Mouse (Mus musculus): Measurements from ENCODE around the gene Galnt18. TPM values are rescaled to one million over a fixed set of nuclear protein-coding genes. Genes with fewer than 3 reads are reported as not detected.

The Galnt18 gene
- total RNA-seq, 2 experiments from 2014 or later = 47.0 to 52.4 TPM

DNA sequence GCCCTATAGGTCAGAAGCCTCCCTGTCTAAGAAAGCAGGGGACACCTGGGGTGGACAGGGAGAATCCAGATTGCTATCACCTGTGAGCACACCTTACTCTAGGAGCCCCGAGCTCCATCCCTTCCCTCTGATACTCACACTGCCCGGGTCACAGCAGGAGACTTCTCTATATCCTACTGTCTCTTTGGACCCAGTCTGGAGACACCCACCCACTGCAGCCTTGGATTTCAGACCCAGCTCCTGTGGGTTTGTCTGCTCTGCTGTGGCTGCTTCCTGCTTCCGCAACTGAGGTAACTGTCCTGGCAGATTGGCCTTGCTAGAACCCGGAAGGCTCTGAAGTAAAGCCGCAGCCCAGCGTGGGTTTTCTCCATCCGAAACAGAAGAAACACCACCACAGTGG, 1.6 kb downstream of the Galnt18 start:
- intact Hi-C loops (cut with DNase I) = loop anchor here (10.0 kb wide), 3 partner anchors 193 to 593 kb away; no protein-coding TSS in a partner anchor
- DNase-seq (ENCODE audit: extremely low spot score in 1 of 2, low spot score in 2 of 2) = peak in 1 of 2 experiments; percentile 26

- no peak for DNase-seq (ENCODE audit: extremely low spot score in 1 of 2, low spot score in 2 of 2)
- intact Hi-C loops (cut with DNase I) = loop anchor here (10.0 kb wide), 3 partner anchors 192 to 592 kb away; no protein-coding TSS in a partner anchor
Observed at GRCm38 (mm10) chr7:111777186-111777585, 2.6 kb downstream of the Galnt18 start.

DNA sequence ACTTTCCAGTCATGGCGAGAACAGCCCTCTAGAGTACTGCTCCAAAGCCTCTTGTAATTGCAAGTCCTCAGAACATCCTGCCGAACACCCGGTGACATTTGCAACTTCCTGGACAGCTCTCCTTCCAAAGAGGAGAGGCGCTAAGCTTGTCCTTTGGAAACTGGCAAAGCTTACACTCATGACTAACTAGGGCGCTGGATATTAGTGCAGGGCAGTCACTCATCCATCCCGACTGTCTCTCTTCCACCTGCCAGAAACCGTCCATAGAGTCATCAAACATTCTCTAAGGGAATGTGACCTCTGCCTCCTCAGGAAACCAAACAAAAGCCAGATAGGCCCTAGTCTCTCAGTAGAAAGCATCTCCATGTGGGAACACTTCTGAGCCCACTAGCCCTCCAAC, 3.6 kb downstream of the Galnt18 start:
- DNase-seq (ENCODE audit: extremely low spot score in 1 of 2, low spot score in 2 of 2) = no peak
- intact Hi-C loops (cut with DNase I) = loop anchor here (10.0 kb wide), 3 partner anchors 191 to 591 kb away; no protein-coding TSS in a partner anchor

DNA sequence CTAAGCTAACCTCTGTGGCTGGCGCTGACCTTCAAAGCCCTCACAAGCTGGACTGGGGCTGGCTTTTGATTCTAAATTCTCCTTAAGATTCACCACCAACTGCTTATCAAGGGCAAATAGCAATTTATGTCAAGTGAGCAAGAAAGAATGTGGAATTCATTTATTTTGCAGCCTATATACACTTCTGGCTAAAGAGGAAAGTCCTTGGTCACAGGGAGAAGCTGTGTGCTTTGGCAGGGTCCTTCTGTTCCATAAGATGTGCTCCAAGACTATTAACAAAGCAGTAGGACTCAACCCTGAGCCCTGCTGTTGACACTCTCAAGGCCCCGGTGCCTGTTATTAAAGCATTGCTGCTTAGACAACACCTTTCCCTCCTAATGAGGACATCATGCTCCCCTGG, 7.4 kb downstream of the Galnt18 start:
- intact Hi-C loops (cut with DNase I) = loop anchor here (10.0 kb wide), 3 partner anchors 188 to 588 kb away; no protein-coding TSS in a partner anchor
- no peak for DNase-seq (ENCODE audit: extremely low spot score in 1 of 2, low spot score in 2 of 2)

- DNase-seq (ENCODE audit: extremely low spot score in 1 of 2, low spot score in 2 of 2) = no peak
- intact Hi-C loops (cut with DNase I) = loop anchor here (10.0 kb wide), 3 partner anchors 187 to 587 kb away; no protein-coding TSS in a partner anchor
Observed at GRCm38 (mm10) chr7:111771251-111771801, 8.5 kb downstream of the Galnt18 start.

DNA sequence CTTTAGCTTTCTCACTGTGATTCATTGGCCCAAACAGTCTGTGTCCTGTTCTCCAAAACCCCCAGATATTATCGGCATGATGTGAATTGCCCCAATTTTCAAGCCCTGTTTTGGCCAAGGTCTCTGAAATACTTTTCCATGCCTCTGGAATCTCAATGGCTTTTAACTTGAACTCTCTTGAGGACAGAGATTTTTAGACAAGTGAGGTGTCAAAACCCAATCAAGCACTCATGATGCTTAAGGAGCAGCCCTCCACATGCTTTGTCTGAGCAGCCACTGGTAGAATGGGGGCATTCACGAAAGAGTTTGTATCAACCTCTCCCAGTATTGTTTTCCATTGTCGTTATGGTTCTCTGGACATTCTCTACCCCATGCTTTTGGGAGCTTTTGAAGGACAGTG, 9.2 kb downstream of the Galnt18 start:
- intact Hi-C loops (cut with DNase I) = loop anchor here (10.0 kb wide), 3 partner anchors 186 to 586 kb away; no protein-coding TSS in a partner anchor
- DNase-seq (ENCODE audit: extremely low spot score in 1 of 2, low spot score in 2 of 2) = no peak

DNA sequence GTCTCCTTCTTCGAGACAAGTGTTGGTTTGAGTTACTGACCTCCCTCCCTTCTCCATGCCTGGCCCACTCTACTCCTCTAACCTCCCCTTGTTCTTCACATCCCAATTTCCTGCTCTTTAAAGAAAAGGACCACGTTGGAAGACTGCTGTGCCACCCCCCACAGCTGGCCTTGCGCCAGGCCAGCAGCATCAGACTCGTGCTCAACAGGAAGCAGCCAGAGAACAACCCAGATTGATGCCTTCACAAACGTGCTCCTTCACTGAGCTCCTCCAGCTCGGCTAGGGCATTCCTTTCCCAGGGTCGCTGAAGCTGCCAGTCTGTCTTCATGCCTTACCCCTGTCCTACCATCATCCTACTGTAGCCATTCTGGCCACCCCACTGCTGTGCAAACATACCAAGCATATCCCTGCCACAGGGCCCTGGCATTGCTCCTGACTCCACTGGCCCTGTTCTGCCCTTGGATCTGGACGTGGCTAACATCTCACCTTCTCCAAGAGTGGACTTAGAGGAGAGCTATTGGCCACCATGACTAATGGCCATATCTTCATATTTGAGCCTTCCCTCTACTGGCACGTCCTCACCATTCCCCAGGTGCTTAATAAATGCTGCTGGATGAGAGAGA, 13.5 kb downstream of the Galnt18 start:
- peak in 1 of 2 experiments; percentile 46 for DNase-seq (ENCODE audit: extremely low spot score in 1 of 2, low spot score in 2 of 2)
- intact Hi-C loops (cut with DNase I) = no loop called here

DNA sequence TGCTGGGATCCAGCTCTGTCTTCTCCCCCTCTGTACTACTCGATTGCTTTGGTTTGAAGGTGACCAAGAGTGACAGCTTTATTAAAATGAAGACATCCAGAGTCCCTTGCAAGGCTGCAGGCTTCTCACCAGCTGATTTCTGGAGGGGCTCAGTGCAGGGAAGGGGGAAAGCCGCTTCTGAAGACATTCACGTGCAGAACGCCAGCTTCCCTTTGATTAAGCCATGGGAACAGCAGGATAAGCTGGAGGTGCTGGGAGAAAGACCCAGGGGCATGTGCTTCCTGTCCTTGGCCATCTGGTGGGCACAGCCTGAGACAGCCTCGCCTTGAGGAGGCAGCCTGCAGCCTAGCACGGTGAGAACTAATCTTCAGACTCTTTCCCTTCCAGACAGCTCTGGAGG, 17.0 kb downstream of the Galnt18 start:
- intact Hi-C loops (cut with DNase I) = no loop called here
- DNase-seq (ENCODE audit: extremely low spot score in 1 of 2, low spot score in 2 of 2) = no peak

DNA sequence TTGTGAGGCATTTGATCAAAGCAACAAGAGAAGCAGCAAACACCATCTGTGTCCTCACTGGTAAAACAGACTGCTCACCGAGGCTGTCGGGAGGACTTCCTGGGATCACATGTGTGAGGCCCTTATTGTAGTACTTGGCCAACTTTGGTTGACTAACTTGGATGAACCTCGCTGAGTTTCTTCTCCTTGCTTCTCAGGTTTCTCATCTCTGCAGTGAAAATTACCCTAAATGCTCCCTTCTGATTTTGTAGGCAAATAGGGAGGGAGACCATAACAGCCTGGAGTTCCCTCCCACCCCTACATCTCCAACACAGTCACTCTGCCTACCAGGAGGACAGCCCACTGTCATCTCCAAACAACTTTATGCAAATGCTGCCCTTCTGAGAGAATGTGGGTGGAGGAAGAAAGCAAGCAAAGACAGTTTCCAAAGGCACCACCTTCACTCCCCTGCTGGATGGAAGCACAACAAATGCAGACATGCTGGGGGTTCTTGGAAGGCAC, 31.2 kb downstream of the Galnt18 start:
- peak in 1 of 2 experiments; percentile 41 for DNase-seq (ENCODE audit: extremely low spot score in 1 of 2, low spot score in 2 of 2)
- intact Hi-C loops (cut with DNase I) = no loop called here

DNA sequence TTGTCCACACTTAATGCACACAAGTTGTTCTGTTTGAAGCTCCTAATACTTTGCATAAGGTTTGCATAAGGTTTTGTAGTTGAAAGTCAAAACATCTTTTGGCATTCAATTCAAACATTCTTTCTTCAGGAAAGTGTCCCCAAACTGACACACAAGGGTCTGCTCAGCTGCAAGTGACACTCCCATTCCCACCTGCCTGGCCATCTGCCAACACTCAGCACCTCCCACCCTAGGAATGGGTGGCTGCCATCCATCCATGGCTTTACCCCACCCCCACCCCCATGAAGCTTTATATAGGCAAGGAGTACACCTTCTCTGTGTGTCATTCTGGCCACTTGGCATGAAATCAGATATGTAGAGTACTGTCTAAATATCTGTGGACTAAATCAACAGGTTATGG, 35.0 kb downstream of the Galnt18 start:
- intact Hi-C loops (cut with DNase I) = no loop called here
- DNase-seq (ENCODE audit: extremely low spot score in 1 of 2, low spot score in 2 of 2) = no peak

DNA sequence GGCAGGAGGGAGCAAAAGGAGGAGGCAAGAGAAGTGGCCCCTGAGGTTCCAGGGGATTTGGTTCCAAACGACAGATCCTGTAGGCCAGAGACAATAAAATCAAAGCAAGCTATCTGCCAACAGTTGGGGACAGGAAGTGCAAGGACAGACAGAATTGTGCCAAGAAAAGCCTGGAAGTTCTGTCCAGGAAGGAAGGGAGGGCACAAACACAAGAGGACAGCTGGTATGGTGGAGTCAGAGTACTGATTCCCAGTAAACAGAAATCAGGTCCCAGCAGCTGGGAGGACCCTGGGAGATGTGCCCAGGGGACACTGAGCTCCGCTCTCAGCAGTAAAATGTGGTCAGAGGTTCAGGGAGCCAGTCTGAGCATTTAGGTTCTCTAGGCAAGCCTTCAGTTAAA, 38.2 kb downstream of the Galnt18 start:
- DNase-seq (ENCODE audit: extremely low spot score in 1 of 2, low spot score in 2 of 2) = no peak
- intact Hi-C loops (cut with DNase I) = no loop called here

DNA sequence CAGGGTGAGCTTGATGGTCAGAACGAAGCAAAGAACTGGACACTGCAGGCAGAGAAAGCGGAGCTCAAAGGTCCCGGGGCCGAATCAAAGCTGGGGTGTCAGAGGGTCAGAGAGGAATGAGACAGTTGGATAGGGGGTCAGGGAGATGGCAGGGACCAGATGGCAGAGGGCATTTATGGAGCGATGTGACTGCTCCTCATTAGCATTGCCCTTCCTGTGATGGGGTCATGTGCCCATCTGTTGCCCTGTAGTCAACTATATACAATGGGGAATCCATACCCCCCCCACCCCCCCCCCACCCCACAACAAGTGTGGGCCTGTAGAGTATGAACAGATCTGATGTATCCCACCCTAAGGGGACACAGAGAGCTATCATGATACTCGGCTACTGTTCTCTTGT, 39.7 kb downstream of the Galnt18 start:
- no peak for DNase-seq (ENCODE audit: extremely low spot score in 1 of 2, low spot score in 2 of 2)

DNA sequence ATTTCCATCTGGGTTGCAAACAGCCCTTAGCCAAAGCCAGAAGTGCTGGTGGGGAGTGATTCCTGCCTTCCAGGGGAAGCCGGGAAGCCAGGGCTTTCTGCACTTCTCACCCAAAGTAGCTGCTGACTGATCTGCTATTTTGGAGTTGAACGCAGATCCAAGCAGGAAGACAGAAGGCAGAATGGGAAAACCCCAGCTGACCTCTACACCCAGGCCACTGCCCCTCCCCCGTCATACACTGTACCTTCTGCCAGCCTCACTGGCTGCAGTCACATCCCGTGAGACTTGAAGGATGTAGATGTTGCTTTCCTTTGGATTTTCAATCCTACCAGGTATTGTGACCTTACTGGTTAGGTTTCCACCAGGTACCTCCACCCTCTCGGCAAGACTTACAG, 40.4 kb downstream of the Galnt18 start:
- intact Hi-C loops (cut with DNase I) = no loop called here
- peak in 1 of 2 experiments; percentile 48 for DNase-seq (ENCODE audit: extremely low spot score in 1 of 2, low spot score in 2 of 2)

More for the DNA sequence above, 39.7 kb downstream of the Galnt18 start:
- intact Hi-C loops (cut with DNase I) = no loop called here

- intact Hi-C loops (cut with DNase I) = no loop called here
- DNase-seq (ENCODE audit: extremely low spot score in 1 of 2, low spot score in 2 of 2) = no peak
Observed at GRCm38 (mm10) chr7:111738456-111739370, 41.1 kb downstream of the Galnt18 start.

- intact Hi-C loops (cut with DNase I) = no loop called here
- peak in 1 of 2 experiments; percentile 49 for DNase-seq (ENCODE audit: extremely low spot score in 1 of 2, low spot score in 2 of 2)
Observed at GRCm38 (mm10) chr7:111737426-111737825, 42.4 kb downstream of the Galnt18 start.

GRCm38 (mm10) chr7:111736365-111736764, 43.4 kb downstream of the Galnt18 start:
- DNase-seq (ENCODE audit: extremely low spot score in 1 of 2, low spot score in 2 of 2) = peak; percentile 37 to 42
- intact Hi-C loops (cut with DNase I) = no loop called here

DNA sequence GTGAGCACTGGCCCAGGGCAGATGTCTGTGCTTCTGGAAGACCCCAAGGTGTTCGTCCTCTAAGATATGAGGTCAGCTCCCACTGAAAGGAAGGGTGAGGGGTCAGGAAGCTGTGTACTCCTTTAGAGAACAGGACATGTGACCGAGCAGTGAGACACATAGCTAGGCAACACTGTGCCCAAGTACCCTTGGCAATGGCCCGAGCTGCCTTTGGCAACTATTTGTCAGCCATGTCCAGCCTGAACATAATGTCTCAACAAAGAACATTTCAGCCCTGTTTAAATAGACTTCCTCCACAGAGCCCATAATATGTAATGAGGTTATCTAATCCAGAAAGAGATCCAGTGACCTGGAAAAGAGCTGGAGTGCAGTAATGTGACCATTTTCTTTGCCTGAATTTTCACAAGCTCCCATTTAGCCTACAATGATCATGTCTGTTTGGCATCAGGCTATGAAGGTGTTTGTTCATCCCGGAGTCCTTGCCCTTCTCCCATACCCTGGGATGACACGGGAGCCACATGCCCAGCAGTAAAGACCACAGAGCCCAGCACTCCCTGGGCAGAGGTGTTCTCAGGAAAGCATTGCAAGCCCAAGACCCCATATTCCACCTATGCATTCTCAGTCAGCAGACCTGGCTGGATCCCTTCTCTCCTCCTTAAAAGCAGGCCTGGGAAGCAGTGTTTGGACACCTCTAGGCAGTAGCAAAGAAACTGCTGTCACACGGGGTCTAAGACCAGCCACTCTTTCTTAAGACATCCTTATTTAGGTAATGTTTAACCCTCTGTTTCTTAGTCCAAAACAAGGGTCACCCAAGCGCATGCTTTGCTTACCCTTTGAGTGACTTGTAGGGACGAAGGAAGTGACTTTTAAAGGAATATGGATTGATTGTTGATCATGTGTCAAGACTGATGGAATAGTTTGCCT, 49.2 kb downstream of the Galnt18 start:
- intact Hi-C loops (cut with DNase I) = no loop called here
- DNase-seq (ENCODE audit: extremely low spot score in 1 of 2, low spot score in 2 of 2) = no peak

DNA sequence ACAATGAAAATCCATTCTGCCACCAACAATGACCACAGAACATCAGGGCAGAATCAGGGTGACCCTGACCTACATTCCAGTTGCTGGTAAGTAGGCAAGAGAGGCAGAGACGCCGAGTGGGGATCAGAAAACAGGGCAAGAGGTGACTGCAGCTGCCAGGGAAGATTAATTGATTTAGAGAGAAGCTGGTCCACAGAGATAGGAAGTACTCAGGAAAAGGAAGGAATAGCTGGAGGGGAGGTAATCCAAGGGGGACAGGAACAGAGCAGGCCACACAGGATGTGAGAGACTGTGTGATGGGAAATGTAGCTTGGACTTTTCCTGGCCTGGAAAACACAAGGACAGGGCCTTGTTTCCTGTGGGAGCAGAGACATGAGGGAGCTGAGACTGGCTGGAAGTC, 52.8 kb downstream of the Galnt18 start:
- intact Hi-C loops (cut with DNase I) = no loop called here
- DNase-seq (ENCODE audit: extremely low spot score in 1 of 2, low spot score in 2 of 2) = no peak

Data from left cerebral cortex, postnatal 10 days (tissue).